Mouse (Mus musculus) B cell, adult 2 months (primary cell): Measurements from ENCODE around the gene Sgms2.

Experiments used
- DNase-seq, 2 experiments: peaks; one replicate each; pipeline ENCODE4 v3.0.0; 2022

Sgms2 gene

GRCm38 (mm10) chr3:131491361-131491925 lies at the start of gene Sgms2:
TSS of gene Sgms2 (minus strand) at chr3:131491411.
- DNase-seq = no peak

GRCm38 (mm10) chr3:131525229-131525628 lies 34.0 kb upstream of the Sgms2 start:
- DNase-seq = no peak

- peak; percentile 2 to 12 for DNase-seq
Observed at GRCm38 (mm10) chr3:131524779-131525178, 33.6 kb upstream of the Sgms2 start.

- no peak for DNase-seq
Observed at GRCm38 (mm10) chr3:131524210-131524609, 33.0 kb upstream of the Sgms2 start.

GRCm38 (mm10) chr3:131523749-131524148 lies 32.5 kb upstream of the Sgms2 start:
- DNase-seq = no peak

GRCm38 (mm10) chr3:131522243-131522642 lies 31.0 kb upstream of the Sgms2 start:
- no peak for DNase-seq

- no peak for DNase-seq
Observed at GRCm38 (mm10) chr3:131521206-131521605, 30.0 kb upstream of the Sgms2 start.

GRCm38 (mm10) chr3:131517756-131518155 lies 26.5 kb upstream of the Sgms2 start:
- DNase-seq = no peak

- no peak for DNase-seq
Observed at GRCm38 (mm10) chr3:131516332-131516999, 25.3 kb upstream of the Sgms2 start.

GRCm38 (mm10) chr3:131511616-131512015 lies 20.4 kb upstream of the Sgms2 start:
- no peak for DNase-seq

GRCm38 (mm10) chr3:131508024-131508423 lies 16.8 kb upstream of the Sgms2 start:
- DNase-seq = no peak

GRCm38 (mm10) chr3:131504595-131505223 lies 13.5 kb upstream of the Sgms2 start:
- no peak for DNase-seq

- no peak for DNase-seq
Observed at GRCm38 (mm10) chr3:131501677-131502370, 10.6 kb upstream of the Sgms2 start.

GRCm38 (mm10) chr3:131499651-131500050 lies 8.4 kb upstream of the Sgms2 start:
- DNase-seq = no peak

- DNase-seq = no peak
Observed at GRCm38 (mm10) chr3:131496506-131497122, 5.4 kb upstream of the Sgms2 start.

- DNase-seq = no peak
Observed at GRCm38 (mm10) chr3:131495076-131495475, 3.9 kb upstream of the Sgms2 start.

- no peak for DNase-seq
Observed at GRCm38 (mm10) chr3:131493194-131493593, 2.0 kb upstream of the Sgms2 start.

GRCm38 (mm10) chr3:131491980-131492379 lies 769 bp upstream of the Sgms2 start:
- DNase-seq = no peak

GRCm38 (mm10) chr3:131490143-131490908 lies 885 bp downstream of the Sgms2 start:
- DNase-seq = no peak

GRCm38 (mm10) chr3:131489657-131490142 lies 1.5 kb downstream of the Sgms2 start:
- no peak for DNase-seq

- DNase-seq = no peak
Observed at GRCm38 (mm10) chr3:131488969-131489368, 2.2 kb downstream of the Sgms2 start.

- DNase-seq = no peak
Observed at GRCm38 (mm10) chr3:131488403-131488802, 2.8 kb downstream of the Sgms2 start.
